Mouse (Mus musculus): ENCODE measurements around the gene Nav1.

- TF ChIP-seq CTCF (IDR thresholded peaks at IDR 0.05; ENCODE audit: insufficient read depth, low read depth, low read length) (no peak), POLR2A (IDR thresholded peaks at IDR 0.05; ENCODE audit: insufficient read depth, low read depth, low read length) (no peak)
Measured at GRCm38 (mm10) chr1:135438801-135439200, 168.3 kb downstream of the Nav1 start.
